Mouse (Mus musculus) cerebellum, adult 11 months (tissue): Measurements from ENCODE around the gene Adcy7.

Experiments
- DNase-seq: peaks from one replicate; pipeline ENCODE4 v3.0.0; 2022

Adcy7 gene

DNA sequence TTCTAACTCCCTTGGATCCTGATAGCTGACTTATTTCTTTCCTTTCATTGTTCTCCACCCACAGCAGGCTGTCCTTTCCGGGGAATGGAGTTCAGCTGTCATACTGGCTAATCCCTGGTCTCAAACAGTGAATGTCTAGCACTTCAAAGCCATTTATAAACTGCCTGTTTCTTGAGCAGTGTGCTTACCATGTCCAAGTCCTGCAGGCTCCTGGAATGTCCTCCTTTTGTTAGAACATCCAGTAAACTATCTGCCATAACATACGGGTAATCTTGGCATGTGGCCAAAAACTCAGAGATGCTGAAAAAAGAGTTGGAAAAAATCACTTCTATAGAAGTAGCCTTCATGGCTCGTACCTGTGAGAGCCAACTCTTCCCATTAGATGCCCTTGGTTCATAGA lies 67.0 kb downstream of the Adcy7 start:
- DNase-seq = peak; percentile 26

DNA sequence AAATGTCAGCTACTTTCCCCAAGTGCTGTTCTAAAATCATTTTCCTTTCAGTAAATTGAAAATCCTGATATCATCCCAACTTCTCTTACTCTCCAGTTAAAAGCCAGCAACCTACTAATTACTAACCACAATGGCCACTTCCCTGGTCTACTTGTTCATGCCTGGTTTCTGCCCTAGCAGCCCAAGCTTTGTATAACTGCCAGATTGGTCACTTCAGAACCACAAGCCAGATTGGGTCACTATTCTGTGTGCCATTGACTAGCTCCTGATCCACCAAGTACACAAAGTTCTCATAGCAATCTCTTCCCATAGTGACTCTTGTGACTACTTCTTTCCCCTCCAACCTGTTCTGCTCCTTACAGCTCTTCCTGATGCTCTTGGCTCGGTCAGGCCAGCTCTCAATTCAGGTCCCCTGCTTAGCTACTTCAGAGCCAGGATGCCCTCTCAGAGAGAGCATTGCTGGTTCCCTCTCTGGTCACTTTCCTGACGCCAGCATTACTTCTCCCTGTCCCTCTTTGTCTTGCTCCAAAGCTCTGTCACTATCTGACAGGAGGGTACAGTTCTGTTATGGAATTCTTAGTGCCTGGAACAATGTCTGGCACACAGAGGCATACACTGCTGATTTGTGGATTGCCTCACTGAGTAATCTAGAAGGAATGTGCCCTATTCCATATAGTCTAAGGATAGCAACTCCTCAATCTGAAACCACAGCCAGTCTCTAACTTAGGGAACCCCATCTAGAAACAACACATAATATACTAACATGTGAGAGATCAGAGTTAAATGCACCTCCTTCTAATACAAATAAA lies 67.9 kb downstream of the Adcy7 start:
- DNase-seq = no peak

GRCm38 (mm10) chr8:88342026-88342425 lies 69.8 kb downstream of the Adcy7 start:
- no peak for DNase-seq

DNA sequence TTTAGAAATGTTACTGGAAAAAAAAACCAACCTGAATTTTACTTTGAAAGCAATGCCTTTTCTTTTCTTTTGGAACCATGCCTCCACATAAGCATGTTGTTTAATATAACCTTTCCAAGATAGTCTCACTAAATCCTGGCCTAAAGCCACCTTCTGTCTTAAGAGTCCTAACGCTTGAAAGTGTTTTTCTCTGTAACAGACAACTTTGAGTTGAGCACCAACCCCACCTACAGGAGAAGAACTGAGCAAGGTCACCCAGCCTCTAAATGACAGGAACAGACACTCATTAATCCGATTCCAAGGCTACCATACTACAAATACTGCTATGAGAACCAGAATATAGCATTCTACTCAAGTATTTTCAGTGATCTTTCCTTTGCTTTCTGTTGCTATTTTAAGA lies 76.8 kb downstream of the Adcy7 start:
- no peak for DNase-seq

DNA sequence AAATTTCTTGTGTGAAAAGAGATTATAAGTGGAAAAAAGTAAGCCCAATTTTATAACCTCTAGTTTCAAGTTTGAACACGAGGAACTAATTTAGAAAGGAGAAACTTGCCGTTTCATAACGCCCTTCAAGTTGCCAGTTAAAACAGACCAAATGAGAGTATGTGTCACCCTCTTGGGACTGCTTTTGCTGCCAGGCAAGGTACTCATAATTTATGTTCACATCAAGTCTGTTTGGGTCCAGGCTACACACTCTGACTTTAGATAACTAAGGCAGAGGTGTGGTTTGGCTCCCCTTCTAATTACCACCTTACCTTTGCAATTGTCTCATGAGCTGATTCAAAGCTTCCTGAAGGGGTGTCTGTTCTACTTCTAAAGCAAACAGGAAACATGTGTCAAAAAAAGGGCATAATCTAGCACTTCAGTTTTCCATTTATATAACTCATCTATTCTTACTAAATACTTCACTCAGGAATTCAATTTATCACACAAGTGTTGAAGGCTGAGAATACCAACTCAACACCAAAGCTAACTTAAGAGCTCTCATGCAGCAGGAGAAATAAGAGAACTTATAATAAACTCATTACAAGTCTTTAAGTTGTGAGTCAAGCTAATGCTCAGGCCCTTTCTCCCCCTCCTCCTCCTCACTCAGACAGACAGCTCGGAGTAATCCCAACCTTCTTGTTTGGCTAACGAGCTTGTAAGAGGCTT lies 85.2 kb downstream of the Adcy7 start:
- DNase-seq = no peak

DNA sequence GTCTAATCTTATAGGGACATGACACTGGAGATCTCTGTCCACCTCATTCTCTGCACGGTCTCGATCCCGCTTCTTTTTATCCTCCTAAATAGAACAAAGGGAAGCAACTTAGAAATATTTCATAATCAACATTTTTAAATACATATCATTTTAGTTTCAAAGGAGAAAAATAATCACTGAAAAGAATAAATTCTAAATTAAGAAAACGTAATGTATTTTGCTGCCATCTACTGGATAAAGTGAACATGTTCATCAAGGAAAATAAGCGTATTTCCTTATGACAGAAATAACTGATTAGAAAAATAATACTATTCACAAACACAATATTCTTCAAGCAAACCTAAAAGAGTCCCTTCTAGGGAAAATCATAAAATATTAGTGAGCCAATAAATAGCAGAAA lies 85.7 kb downstream of the Adcy7 start:
- no peak for DNase-seq

DNA sequence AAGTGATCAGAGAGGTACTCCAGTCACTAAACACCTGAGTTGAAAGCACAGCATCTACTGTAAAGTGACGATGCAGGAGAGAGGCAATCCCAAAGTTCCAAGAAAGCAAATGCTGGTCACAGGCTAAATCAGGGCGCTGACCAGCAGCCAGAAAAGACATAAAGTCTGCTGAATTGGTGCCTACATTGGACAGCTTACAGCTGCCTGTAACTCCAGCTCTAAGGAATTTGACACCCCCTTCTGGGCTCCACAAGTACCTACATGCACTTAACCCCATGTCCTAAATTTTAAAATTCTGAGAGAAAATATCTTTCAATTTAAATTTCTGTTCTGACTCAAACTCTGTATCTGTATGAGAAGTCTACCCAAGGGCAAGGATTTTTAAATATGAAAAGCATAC lies 87.8 kb downstream of the Adcy7 start:
- no peak for DNase-seq

DNA sequence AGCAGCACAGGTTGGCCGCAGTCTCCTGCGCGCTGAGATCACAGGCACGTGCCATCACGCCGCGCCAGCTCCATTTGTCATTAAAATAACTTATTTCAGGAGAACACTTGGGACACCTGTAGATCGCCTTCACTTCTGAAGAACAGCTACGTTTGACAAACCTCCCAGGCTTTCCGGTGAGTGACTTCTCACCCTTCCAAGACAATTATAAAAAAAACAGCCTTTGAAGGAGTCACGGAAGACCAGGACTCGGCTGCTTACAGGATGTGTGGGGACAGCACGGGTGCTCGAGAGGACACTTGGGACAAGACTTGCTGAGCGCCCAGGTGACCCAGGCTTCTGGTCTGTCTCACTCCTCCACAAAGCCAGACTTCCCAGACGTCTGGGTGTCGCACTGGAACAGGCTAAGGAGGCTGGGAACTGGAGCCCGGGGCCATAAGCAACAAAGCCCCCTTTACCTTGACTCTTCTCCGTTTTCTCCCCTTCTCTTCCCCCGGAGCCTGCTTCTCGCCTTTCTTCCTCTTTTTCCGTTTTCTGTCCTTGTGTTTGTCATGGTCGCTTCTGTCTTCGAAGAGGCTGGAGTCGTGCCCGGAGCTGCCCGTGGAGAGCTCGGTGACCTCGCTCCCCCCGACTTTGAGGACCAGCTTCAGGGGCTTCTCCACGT lies 89.0 kb downstream of the Adcy7 start:
- DNase-seq = peak; percentile 25

GRCm38 (mm10) chr8:88361708-88362428 lies 89.7 kb downstream of the Adcy7 start, which contains the start of gene Brd7:
TSS of gene Brd7 (minus strand) at chr8:88362194.
- DNase-seq = peak; percentile 80

- peak; percentile 43 for DNase-seq
These were observed 90.4 kb downstream of the Adcy7 start for GRCm38 (mm10) chr8:88362446-88363150.

- DNase-seq = peak; percentile 18
These were observed 97.0 kb downstream of the Adcy7 start for GRCm38 (mm10) chr8:88369221-88369620.

- no peak for DNase-seq
These were observed 97.6 kb downstream of the Adcy7 start for GRCm38 (mm10) chr8:88369805-88370204.

DNA sequence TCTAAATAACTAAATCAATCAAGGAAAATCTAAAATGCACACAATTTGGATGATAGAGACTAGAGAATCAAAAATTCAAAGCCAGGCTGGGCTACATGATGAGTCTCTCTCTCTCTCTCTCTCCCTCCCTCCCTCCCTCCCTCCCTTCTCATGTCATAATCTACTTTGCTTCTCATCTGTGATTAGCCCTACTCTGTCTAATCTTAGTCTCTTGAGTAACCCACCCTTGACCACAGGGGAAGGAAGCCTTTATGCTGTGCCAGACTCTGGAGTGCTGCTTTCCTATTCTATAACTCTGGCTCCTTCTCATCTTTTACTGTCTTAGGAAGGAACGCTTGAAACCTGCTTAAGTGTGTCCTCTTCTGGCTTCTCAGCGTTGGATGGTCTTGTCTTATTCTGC lies 99.3 kb downstream of the Adcy7 start:
- no peak for DNase-seq

- DNase-seq = peak; percentile 28
These were observed 104.8 kb downstream of the Adcy7 start for GRCm38 (mm10) chr8:88376836-88377582.
